Mouse (Mus musculus): ENCODE data around the gene 1700012P22Rik. TPM values are rescaled to one million over a fixed set of nuclear protein-coding genes. Genes with fewer than 3 reads are reported as not detected.

1700012P22Rik gene
- not detected in 2 replicates for polyA plus RNA-seq (2012; rRNA removed)

DNA sequence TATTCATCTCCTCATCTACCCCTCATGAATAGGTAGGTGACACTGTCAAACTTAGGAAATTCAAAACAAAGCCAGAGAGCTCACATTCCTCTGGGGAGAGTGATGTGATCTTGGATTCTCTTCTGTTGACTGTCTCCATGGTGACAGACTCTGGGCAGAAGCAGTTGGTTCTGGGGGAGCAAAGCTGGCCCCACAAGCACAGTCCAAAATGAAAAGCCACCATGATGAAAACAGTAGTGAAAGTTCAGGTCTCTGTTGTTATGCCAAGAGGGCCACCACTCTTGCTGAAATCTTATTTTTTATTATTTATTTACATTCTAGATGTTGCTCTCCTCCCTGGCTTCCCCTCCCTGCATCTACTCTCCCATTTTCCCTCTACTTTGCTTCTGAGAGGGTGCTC is at the start of gene 1700012P22Rik:
TSS of gene 1700012P22Rik (minus strand) at position 101 of the 400 bp plus-strand sequence.
- no peak for DNase-seq (ENCODE audit: extremely low spot score in 1 of 2, low spot score in 1 of 2)

DNA sequence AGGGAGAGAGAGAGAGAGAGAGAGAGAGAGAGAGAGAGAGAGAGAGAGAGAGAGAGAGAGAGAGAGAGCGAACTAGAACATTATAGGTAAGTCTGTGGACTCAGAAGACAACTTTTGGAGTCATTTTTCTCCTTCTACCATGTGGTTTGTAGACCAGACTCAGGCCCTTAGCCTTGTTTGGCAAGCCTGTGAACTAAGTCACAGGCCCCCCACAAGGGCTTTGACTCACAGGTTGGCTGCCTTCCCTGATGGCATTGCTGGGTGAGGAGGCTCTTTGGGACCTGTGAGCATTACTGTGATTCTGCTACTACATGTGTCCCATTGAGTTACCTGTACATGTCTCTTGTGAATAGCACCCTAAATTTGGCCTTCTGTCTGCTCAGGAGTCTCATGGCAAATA is 29.5 kb upstream of the 1700012P22Rik start:
- DNase-seq (ENCODE audit: extremely low spot score in 1 of 2, low spot score in 1 of 2): no peak

DNA sequence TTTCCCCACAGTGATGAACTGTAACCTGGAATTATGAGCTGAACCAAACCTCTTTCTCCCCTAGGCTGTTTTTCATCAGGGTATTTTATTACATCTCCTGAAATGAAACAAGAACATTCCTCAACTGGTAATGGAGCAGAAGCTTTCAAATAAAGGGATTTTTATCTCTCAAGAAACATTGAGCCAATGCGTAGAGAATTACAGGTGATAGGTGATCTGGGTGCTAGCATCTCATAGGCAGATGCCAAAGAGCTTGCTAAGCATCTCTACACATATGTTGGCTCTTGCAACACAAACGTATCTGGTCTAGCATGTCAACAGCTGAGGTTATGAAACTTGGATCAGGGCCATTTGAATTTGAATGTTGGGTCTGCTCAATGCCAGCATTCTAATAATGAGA is 26.6 kb upstream of the 1700012P22Rik start:
- no peak for DNase-seq (ENCODE audit: extremely low spot score in 1 of 2, low spot score in 1 of 2)

DNA sequence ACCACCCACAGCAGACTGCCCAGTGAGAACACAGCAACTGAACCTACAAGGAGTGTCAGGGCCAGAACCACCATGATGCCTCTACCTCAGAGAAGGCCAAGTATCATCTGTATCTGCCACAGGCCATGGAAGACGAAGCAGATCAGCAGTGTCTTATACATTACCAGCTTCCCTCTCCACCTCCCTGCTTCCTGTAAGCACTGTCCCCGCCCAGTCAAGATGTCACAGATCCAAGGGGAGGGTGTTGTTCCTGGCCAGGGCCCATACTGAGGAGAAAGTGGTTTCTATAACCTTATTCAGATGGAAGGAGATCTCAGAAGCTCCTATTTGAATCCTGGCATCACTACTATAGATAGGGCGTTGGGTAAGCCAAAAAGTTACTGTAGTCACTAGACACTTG is 25.1 kb upstream of the 1700012P22Rik start, which contains the start of gene Aadacl3:
TSS of gene Aadacl3 (minus strand) at position 101 of the 400 bp plus-strand sequence.
- no peak for DNase-seq (ENCODE audit: extremely low spot score in 1 of 2, low spot score in 1 of 2)

DNA sequence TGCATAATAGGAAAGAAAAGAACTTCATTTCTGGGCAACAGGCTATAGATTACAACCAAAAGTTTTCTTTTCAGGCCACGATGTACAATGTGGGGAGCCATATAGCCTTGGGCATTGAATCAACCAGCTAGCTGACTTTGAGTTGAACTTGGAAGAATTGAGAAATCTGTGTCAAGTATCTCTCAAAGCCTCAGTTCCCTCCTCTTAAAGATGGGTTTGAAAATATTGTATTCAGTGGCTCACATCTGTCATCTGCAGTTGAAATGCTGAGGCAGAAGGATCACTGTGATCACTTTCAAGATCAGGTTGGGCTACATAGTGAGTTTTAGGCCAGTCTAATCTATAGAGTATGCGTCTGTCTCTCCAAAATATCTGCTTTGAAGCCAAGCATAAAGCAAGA is 14.6 kb upstream of the 1700012P22Rik start, which contains the start of gene Gm9944:
TSS of gene Gm9944 (minus strand) at position 101 of the 400 bp plus-strand sequence.
- no peak for DNase-seq (ENCODE audit: extremely low spot score in 1 of 2, low spot score in 1 of 2)

DNA sequence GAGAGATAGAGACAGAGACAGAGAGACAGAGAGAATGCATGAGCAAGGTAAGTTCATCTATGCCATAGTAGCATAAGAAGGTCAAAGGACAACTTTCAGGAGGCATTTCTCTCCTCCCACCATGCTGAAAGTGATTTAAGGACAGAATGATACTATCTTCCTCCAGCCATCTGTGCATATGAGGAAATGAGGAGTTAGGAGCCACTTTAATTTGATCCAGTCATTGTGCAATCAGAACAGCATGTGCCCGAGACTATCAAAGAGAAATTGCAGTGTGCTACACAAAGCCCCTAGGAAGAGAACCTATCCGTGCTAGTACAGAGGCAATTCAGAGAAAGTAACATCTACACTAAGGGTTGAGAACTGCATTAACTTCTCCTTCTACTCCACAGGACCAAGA is 10.0 kb upstream of the 1700012P22Rik start:
- DNase-seq (ENCODE audit: extremely low spot score in 1 of 2, low spot score in 1 of 2): no peak

DNA sequence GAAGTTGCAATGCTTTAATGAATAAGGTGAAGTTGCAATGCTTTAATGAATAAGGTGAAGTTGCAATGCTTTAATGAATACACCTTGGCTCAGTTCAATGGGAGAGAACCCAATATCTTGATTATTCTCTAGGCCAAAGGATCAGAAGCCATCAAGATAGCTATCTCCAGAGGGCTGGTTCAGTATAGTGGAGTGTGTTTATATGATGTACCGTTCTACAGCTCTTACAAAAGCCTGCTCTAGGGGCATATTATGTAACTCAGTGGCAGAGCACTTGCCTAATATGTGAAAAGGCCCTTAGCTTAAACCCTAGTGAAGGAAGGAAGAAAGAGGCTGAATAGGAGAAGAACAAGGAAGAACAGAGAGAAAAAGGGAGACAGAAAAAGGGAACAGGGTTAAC is 3.0 kb upstream of the 1700012P22Rik start:
- no peak for DNase-seq (ENCODE audit: extremely low spot score in 1 of 2, low spot score in 1 of 2)

DNA sequence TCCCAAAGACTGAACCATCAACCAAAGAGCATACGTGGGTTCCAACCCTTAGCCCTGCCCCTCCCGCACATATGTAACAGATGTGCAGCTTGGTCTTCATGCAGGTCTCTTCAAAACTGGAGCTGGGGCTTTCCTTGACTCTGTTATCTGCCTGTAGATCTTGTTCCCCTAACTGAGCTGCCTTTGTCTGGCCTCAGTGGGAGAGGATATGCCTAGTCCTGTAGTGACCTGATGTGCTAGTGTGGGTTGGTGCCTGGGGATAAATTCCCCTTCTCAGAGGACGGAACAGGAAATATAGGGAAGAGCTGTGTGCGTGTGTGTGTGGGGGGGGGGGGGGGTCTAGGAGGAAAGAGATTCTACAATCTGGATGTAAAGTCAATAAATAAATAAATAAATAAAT is 2.5 kb upstream of the 1700012P22Rik start:
- no peak for DNase-seq (ENCODE audit: extremely low spot score in 1 of 2, low spot score in 1 of 2)

DNA sequence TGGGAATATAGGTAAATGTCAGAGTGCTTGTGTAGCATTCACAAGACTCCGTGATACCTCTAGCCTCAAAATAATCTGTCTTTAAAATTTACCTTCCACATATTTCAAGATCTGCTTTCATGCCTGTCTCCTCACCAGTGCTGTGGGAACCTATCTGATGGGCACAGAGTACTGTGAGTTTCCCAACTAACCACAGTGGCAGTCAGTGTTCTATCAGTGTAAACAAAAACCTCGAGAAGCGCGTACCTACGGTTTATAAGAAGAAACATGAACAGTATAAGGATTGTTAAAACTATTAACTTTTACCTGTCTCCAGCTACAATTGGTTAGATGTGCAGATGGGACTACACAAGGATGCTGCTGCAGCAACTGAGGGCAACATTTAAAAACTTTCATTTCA is 5.4 kb downstream of the 1700012P22Rik start:
- DNase-seq (ENCODE audit: extremely low spot score in 1 of 2, low spot score in 1 of 2): no peak

DNA sequence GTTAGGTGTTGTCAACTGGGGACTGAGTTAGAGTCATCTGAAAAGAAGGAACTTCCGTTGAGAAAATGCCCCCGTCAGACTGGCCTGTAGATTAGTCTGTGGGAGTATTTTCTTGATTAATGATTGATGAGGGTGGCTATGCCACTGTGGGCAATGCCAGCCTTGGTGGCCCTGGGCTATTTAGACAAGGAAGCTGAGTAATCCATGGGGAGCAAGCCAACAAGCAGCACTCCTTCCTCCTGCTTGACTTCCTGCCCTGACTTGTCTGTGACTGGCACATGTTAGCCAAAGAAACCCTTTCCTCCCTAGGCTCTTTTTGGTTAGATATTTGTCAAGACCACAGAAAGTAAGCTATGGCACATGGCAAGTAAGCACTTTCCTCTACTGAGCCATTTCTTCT is 7.8 kb downstream of the 1700012P22Rik start:
- no peak for DNase-seq (ENCODE audit: extremely low spot score in 1 of 2, low spot score in 1 of 2)

DNA sequence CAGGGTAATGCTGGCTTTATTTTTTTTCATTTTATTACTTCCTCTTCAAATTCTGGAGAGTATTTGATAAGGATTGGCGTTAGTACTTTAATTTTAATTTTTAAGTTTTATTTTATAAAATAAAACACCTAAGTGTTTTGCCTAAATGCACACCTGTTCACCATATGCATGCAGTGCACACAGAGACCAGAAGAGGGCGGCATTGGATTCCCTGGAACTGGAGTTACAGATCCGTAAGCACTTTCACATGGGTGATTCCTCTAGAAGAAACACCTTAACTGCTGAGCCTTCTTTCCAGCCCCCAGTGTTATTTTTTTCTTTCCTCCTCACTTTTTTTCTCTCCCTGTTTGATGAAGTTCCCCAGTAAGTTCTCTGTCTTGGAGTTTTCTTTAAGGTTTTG is 9.7 kb downstream of the 1700012P22Rik start:
- peak in 1 of 2 experiments; percentile 7 for DNase-seq (ENCODE audit: extremely low spot score in 1 of 2, low spot score in 1 of 2)

DNA sequence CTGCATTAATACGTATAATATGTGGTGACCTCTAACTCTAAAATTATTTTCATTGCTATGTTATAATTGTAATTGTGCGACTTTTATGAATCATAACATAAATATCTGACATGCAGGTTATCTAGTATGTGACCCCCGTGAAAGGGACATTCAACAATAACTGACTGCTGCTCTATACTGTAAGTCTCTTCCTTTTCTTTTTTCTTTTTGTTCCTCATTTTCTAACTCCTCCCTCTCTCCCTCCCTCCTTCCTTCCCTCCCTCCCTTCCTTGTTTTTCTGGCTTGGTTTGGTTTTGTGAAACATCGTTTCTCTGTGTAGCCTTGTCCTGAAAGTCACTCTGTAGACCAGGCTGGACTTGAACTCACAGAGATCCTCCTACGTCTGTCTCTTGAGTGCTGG is 14.0 kb downstream of the 1700012P22Rik start:
- DNase-seq (ENCODE audit: extremely low spot score in 1 of 2, low spot score in 1 of 2): no peak

DNA sequence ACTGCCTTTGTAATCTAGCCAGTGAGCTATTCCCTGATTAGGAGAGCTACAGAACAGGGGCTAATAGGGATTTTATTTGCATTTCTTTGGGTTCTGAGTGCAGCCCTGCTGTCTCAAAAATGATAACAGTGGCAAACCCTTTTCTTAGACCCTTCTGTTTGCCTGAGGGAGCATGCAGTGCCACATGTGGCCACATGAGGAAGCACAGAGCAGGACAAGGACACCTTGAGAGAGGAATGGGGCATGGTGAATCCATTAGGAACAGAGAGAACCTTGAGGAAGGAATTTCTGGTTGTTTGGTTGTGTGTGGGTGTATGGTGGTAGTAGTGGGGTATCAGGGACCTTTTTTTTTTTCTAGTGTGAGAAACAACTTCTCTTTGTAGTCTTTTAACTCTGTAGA is 17.9 kb downstream of the 1700012P22Rik start:
- no peak for DNase-seq (ENCODE audit: extremely low spot score in 1 of 2, low spot score in 1 of 2)

DNA sequence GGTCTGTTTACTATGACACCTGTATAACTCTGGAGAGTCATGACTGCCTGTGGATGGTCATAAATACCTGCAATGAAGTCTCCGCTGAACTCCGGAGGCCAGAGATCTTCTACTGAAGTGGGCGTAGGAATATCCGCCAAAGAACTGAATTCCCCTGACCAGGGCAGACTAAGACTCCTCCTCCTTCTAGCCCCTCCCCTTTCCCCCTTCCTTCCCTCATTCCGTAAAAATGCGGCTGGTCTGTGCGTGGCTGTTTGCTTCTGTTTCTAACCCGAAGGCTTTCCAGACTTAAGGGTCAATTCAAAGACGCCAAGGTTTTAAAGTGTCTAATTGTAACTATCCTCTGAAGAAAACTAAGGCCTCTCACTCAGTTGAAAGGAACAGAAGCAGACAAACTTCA is 30.3 kb downstream of the 1700012P22Rik start, which contains the start of gene Pramef12:
TSS of gene Pramef12 (minus strand) at position 175 of the 400 bp plus-strand sequence.
- DNase-seq (ENCODE audit: extremely low spot score in 1 of 2, low spot score in 1 of 2): no peak

DNA sequence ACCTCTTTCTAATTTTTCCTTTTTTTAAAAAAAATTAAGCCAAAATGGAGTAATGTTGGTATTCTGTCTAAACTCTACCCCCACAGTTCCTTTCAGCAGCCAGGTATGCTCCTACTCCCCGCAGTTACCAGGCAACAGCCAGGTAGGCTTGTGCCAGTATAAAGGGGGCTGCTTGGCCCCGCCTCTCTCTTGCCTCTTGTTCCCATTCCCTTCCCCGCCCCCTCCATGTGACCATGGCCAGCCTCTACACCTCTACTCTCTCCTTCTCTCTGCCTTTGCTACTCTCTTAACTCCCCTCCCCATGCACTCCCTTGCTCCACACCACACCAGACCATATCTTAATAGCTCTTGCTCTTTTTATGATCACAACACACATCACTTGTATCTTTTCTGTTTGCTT is 32.3 kb downstream of the 1700012P22Rik start:
- no peak for DNase-seq (ENCODE audit: extremely low spot score in 1 of 2, low spot score in 1 of 2)

DNA sequence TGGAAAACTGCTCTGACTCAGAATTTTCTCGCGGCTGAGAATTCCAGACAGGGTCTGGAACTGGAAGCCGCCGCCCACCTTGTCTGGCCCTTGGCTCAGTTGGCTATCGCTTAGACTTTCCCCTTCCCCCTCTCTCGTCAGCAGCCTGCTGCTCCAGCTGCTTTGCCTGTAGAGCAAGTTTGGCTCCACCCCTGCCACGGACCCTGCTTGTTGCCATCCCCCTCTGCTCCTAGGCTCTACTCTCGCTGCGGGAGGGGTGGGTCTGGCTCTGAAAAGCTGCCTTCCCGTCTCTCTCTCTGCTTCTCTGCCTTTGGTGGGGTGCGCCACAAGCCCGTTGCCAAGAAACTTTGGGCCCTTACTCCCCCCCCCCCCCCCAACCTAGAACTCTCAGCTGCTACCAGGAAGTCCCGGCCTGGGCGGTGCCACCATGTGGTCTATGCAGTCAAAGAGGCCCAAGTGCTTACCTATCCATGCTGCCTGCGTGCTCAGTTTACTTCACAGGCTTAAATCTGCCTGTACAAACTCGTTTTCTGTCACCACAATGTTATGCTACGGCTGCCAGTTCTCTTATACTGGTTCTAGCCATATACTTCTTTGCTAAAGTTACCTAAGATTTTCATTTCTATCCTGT is 34.0 kb downstream of the 1700012P22Rik start:
- DNase-seq (ENCODE audit: extremely low spot score in 1 of 2, low spot score in 1 of 2): no peak

DNA sequence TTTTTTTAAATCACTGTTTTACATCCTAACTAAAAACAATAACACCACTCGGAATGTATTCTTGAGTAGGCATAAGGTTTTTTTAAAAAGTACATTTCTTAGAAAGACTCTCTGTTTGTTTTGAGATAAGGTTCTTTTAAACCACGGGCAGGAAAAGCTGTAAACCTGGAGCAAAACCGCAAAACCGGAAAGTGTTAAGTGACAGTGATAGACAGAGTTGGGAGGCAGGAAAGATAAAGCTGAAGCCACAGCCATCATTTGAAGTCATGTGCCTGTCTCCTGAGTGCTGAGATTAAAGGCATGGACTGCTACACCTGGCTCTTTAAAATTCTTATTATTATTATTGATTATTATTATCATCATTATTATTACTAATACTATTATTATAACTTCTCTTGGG is 35.9 kb downstream of the 1700012P22Rik start:
- DNase-seq (ENCODE audit: extremely low spot score in 1 of 2, low spot score in 1 of 2): no peak

DNA sequence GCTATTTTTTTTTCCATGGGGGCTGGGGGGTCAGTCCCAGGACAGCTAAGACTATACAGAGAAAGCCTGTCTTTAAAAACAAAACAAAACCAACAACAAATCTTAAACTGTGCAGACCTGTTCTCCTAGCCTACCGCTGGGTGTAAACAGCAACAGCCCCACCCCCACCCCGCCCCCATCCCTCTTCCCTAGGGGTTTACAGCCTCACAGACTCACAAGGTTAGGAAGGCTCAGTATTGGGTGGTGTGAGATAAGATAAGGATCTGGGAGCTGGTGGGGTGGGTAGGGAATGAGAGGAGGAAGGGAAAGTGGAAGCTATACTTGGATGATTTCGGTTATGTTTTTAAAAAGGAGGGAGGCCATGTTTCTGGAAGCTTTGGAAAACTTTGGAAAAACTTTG is 42.3 kb downstream of the 1700012P22Rik start:
- no peak for DNase-seq (ENCODE audit: extremely low spot score in 1 of 2, low spot score in 1 of 2)

DNA sequence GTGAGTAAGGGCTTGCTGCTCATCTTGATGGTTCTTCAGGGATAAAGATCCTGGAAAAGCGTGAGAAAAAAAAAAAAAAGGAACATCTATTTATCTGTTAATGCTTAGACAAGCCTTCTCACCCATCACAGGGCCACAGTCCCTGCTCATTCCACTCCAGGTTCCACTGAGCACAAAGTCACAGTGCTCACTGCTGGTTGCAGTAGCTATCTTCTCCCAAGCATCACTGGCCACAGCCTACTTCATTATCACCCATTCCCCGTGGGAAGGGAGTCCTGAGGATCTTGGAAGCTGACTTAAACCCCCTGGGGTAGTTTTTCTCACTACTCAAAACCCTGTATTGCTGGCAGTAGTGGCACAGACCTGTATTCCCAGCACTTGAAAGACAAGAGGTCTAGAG is 60.7 kb downstream of the 1700012P22Rik start, which contains the start of gene Pramef20:
TSS of gene Pramef20 (minus strand) at position 23 of the 400 bp plus-strand sequence.
- no peak for DNase-seq (ENCODE audit: extremely low spot score in 1 of 2, low spot score in 1 of 2)
